Mouse (Mus musculus): ENCODE data around the gene Arl13b.

Arl13b gene

GRCm38 (mm10) chr16:62846498-62847312, at the start of gene Arl13b:
Gene Arl13b (minus strand): TSS chr16:62847040.
- peak; percentile 93 for DNase-seq (ENCODE audit: low spot score)

DNA sequence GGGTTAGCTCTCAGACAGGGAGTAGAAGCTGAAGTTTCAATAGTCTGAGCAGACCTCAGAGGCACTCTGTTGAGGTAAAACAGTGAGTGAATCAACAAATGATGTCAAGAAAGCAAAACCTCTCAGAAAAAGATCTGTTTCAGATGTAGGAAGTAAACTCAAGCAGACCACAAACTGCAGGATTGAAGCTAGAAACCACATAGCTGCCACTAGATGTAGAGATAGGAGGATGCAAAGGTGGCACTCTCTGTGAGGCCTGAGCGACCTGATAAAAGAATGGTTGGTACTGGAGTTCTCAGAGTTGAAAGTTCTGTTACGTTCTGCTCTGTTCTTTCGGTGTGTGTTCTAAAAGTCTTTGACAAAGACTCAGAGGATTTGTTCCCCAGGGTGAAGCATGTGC, 49.0 kb upstream of the Arl13b start:
- DNase-seq (ENCODE audit: low spot score): no peak

GRCm38 (mm10) chr16:62874065-62874464, 27.2 kb upstream of the Arl13b start:
- DNase-seq (ENCODE audit: low spot score): no peak

GRCm38 (mm10) chr16:62873180-62873579, 26.3 kb upstream of the Arl13b start:
- DNase-seq (ENCODE audit: low spot score): no peak

- DNase-seq (ENCODE audit: low spot score): no peak
Measured at GRCm38 (mm10) chr16:62872688-62873117, 25.9 kb upstream of the Arl13b start.

DNA sequence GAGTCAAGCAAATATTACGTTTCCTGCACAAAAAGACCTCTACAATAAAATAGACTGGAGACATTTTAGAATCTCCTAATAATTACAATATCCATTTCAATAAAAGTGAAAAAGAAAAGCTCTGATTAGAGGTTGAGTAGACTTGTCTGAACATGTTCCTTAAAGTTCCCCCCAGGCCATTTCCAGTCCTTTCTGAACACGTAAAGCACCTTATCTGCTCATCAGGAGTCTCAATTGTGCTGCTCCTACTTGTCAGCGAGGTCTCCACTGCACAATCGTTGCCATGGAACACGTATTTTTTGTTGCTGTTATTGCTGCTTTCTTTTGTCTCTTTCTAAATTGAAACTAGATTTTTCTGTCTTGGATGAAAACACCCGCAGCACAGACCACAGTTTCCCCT, 14.6 kb upstream of the Arl13b start:
- DNase-seq (ENCODE audit: low spot score): no peak

DNA sequence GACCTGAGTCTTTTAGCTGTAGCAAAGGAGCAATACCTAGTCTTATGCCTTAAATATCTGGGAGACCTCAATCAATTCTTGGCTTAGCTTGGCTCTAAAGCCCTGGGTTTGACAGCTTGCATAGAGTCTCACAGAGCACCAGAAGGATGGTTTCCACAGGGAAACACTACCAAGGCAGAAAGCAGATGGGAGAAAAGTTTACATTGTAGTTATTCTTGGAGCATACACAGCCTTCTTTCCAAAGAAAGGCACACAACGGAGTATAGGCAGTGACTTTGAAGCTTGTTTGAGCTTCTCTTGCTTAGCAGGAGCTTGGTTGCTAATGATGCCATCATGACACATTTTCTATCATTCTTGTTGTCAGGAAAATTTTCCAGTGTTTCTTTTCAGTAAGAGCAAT, 13.3 kb upstream of the Arl13b start:
- DNase-seq (ENCODE audit: low spot score): no peak

- DNase-seq (ENCODE audit: low spot score): no peak
Measured at GRCm38 (mm10) chr16:62858018-62858417, 11.2 kb upstream of the Arl13b start.

GRCm38 (mm10) chr16:62857498-62857897, 10.7 kb upstream of the Arl13b start:
- no peak for DNase-seq (ENCODE audit: low spot score)

- DNase-seq (ENCODE audit: low spot score): no peak
Measured at GRCm38 (mm10) chr16:62856273-62856672, 9.4 kb upstream of the Arl13b start.

DNA sequence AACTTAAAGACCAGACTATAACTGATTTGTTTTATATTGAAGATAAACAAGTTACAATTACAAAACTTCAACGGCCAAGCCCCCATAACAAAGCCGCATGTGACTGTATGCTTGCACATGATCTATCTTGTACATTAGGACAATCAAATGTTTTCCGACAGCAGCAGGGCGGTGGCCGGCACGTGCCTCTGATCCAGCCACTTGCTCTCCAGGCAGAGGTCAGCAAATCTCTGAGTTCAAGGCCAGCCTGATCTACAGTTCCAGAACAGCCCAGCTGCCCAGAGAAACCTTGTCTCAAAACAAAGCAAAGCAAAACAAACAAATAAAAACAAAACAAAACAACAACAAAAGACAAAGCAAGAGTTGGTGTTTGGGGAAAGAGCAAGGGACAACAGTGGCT, 8.5 kb upstream of the Arl13b start:
- no peak for DNase-seq (ENCODE audit: low spot score)

GRCm38 (mm10) chr16:62854191-62855068, 7.6 kb upstream of the Arl13b start, which contains the start of gene Pros1:
Gene Pros1 (plus strand): TSS chr16:62854307.
- peak; percentile 57 for DNase-seq (ENCODE audit: low spot score)

DNA sequence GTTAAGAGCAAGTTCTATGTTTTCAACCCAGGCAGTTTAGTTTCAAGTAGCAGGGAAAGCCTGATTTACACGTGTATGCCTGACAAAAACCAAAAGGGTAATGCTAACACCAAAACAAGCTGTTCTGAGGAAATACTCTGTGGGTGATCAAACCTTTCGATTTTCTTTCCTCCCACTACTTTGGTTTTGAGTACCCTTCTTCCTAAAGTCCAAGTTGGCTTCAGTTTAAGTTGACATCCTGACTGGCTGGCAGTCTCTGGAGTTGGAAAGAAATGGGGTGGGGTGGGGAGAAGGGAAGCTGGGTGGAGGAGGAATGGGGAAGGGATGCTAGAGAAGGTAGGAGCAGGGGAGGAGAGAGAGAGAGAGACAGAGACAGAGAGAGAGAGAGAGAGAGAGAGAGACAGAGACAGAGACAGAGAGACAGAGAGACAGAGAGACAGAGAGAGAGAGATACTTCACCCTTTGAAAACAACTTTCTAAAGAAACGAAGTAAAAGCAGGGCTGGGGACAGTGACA, 6.8 kb upstream of the Arl13b start:
- DNase-seq (ENCODE audit: low spot score): no peak

- DNase-seq (ENCODE audit: low spot score): no peak
Measured at GRCm38 (mm10) chr16:62852464-62853252, 5.8 kb upstream of the Arl13b start.

DNA sequence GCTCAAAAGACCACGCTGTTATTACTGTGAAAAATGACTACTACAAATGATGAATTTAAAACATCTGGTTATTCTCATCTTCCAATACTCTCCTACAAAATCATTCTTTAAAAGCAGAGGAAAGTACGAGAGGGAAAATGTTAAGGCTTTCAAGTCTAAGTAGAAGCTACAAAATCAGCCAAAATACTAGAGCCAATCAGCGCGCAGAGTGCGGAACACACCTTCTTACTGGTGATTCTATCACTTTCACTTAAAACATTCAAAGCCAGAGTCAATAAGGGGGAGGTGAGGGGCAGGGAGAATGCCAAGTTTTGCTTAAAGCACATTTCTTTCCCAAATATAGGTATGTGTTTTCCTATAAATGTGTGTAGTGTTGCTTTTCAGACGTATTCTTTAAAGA, 1.5 kb downstream of the Arl13b start:
- DNase-seq (ENCODE audit: low spot score): no peak

DNA sequence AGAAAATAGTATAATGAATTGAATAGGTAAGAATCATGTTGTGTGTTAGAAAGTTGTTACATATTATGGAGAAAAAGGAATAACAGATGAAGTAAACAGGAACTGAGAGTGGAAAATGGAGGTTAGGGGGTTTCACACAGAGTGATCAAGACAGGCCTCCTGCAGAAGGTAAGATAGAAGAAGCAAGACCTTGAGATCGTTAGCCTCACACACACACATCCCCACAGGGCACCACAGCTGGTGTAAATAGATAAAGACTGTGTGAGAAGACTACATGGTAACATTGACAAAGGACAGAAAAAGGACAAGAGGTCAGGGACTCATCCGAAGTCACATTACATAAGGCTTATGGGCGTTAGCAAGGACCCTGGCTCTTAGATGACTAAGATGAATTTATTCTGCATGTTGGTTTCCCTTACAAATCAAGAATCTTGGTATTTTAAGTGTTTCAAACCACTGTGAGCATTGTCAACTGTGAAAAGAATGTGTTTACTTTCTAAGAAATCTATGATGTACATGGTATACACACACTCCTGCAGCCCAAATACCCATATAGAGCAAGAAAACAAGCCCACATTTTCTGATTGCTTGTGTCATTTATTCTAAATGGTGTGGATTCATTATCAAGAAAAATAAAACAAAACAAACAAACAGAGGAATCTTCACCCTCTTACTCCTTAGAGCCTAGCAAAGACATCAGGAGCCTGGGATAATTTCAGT, 12.7 kb downstream of the Arl13b start:
- DNase-seq (ENCODE audit: low spot score): no peak

- peak; percentile 27 for DNase-seq (ENCODE audit: low spot score)
Measured at GRCm38 (mm10) chr16:62832481-62832880, 14.4 kb downstream of the Arl13b start.

DNA sequence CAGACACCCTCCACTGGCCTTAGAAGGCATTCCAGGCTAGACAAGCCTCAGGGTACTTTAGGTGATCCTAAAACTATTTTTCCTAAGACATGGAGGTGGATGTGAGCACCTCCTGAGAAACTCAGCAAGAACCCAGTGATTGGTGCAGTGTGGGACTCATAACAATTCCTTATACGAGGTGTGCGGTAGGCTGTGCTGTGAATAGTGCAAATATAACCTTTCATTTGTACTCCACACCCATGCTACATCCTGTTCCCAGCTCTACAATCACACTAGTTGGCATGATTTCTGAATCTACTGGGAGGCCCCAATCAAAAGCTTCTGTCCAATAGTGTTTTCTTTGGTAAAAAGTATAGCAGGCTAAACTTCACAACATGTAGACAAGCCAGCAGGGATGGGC, 14.8 kb downstream of the Arl13b start:
- no peak for DNase-seq (ENCODE audit: low spot score)

GRCm38 (mm10) chr16:62826156-62827001, 20.5 kb downstream of the Arl13b start:
- no peak for DNase-seq (ENCODE audit: low spot score)

DNA sequence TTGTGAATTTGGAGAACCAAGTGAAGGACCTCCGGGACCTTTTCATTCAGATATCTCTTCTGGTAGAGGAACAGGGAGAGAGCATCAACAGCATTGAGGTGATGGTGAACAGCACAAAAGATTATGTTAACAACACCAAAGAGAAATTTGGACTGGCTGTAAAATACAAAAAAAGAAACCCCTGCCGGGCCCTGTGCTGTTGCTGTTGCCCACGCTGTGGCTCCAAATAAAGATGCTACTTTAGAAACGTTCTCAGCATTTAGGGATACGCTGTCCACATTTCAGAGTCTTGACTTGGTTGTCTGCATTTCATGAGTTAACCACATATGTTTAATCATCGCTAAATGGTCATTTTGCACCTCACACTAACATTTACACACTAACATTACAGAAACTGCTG, 24.4 kb downstream of the Arl13b start:
- DNase-seq (ENCODE audit: low spot score): no peak

All from urinary bladder, postnatal 14 days (tissue).